Mouse (Mus musculus) kidney, adult 9 months (tissue): ENCODE data around the gene Serinc3.

Source experiments
- DNase-seq: peaks from one replicate; pipeline ENCODE4 v3.0.0; 2022

Gene Serinc3

DNA sequence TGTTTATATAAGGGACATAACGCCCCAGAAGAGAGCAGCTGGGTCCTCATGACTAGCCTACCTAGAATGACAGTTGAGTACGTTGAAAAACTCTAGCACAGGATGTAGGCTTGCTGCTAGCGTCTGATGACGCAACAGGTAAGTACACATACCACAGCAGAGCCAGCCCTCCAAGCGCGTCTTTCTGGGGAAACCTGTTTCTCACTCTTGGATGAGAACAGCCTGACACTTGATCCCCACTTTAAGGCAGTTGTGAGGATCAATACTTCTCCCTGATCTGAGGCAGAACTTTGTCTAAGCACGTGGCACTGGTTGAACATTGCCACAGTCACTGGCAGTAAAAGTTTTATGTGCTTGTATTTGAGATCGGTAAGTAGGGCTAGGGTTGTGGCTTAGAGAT lies 24.5 kb downstream of the Serinc3 start:
- DNase-seq, result no peak

DNA sequence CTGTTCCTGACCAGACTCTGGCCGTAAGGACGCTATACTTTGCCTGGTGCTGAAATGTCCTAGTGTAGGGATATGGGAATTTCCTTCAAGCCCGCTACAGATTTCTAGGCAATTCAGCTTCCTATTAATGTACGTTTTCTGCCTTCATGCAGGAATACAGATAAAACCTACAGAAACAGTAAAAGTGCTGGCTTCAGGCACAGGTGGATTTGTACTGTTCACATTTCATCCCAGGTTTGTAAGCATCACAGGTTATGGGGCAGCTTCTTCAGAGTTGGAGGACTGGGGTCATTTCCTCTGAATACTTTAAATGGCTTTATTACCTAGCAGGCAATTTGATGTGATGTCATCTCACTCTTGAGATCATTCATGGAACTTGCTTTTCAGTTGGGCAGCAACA lies 27.1 kb downstream of the Serinc3 start:
- no peak for DNase-seq

- no peak for DNase-seq
Observed at GRCm38 (mm10) chr2:163617232-163617863, 27.6 kb downstream of the Serinc3 start.

- DNase-seq, result no peak
Observed at GRCm38 (mm10) chr2:163616652-163617227, 28.2 kb downstream of the Serinc3 start.

DNA sequence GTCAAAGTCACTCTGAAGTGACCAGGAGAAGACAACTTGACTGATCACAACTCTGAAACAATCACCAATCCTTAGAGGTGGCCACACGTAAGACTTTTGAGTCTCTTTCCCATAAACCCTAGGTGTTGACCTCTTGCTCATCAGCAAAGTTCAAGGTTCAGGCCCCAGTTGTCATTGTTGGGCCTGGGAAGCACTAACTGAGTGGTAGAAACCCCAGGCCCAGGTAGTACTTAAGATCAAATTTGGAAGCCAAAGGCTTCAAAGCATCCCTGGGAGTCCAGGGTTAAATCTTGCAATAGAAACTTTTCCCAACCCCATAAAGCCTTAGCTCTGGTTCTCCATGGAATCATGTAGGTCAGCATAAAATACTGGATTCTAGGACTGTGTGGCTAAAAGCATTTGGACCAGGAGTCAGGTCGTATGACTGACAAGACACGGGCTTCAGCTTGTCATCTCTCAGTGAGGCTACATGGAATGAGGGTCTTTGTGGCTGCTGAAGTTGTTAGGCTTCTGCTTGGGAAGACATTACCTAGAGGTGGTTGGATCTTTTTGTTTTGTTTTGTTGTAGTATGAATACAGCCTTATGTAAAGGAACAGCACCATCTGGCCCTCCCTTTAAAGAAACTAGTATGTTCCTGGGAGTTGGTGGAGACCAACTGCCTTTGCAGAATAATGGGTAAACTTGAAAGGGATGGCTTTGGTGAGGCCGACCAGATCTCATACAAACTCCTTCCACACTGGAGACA lies 28.9 kb downstream of the Serinc3 start:
- no peak for DNase-seq

- DNase-seq, result no peak
Observed at GRCm38 (mm10) chr2:163615401-163615800, 29.5 kb downstream of the Serinc3 start.

GRCm38 (mm10) chr2:163613990-163614389 lies 30.9 kb downstream of the Serinc3 start:
- no peak for DNase-seq

GRCm38 (mm10) chr2:163613206-163613605 lies 31.7 kb downstream of the Serinc3 start:
- DNase-seq, result no peak

DNA sequence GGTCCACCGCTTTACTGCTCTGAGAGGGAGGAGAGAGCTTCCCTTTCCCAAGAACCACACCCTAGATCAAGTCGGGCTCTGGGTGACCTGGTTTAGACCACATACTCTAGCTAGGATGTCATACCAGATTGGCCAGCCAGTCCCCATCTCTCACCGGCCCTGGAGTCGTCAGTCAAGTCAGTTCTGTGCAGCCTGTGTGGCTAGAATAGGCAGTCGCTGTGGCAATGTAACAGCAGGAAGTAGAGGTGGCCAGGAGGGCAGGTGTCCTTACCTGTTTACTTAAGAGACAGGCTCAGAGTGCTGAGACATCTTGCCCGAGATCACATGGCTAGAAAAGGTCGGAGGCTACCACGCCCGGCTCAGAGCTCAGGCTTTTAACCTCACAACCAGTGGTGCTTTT lies 33.8 kb downstream of the Serinc3 start:
- DNase-seq, result no peak

- DNase-seq, result no peak
Observed at GRCm38 (mm10) chr2:163609281-163609975, 35.5 kb downstream of the Serinc3 start.

DNA sequence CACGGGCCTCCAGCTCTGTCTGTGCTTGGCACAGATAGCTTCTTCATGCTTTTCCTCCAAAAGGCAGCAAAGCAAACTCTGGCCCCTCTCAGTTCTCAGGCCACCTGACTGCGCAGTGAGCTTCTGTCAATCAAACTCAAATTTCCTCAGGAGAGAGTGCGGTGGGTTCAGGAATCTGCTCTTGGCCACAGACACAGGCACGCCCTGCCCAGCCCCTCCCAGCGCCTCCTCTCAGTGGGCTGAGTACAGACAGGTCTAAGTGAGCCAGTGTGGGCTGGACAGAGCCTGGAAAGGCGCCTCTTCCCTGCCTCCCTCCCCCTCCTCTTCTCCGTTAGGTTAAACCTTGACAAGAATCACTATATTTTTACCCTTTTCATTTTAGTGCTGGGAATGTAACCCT lies 36.9 kb downstream of the Serinc3 start:
- no peak for DNase-seq

GRCm38 (mm10) chr2:163606161-163606560 lies 38.8 kb downstream of the Serinc3 start:
- no peak for DNase-seq

- DNase-seq, result peak; percentile 88
Observed at GRCm38 (mm10) chr2:163602101-163602971, 42.6 kb downstream of the Serinc3 start, which contains the start of gene Ttpal. Gene Ttpal, plus strand, starts transcription at chr2:163602314.

- DNase-seq, result no peak
Observed at GRCm38 (mm10) chr2:163601712-163602100, 43.2 kb downstream of the Serinc3 start.

DNA sequence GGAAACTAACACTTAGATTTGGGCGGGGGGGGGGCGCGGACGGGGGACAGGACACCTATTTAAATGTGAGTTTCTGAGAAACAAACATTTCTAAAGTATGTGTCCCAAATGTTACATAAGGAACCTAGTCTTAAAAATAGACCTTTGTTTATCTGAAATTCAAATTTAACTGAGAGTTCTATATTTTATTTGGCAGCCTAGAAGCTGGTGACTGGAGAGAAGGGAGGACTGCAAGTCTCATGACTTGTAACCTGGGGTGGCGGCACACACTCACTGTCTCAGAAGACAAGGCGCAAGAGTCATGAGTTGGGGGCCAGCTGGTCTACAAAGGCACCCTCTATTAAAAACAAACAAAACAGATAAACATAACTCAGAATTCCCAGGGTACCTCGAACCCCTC lies 43.9 kb downstream of the Serinc3 start:
- DNase-seq, result no peak

- DNase-seq, result peak; percentile 79
Observed at GRCm38 (mm10) chr2:163599226-163599625, 45.7 kb downstream of the Serinc3 start.

DNA sequence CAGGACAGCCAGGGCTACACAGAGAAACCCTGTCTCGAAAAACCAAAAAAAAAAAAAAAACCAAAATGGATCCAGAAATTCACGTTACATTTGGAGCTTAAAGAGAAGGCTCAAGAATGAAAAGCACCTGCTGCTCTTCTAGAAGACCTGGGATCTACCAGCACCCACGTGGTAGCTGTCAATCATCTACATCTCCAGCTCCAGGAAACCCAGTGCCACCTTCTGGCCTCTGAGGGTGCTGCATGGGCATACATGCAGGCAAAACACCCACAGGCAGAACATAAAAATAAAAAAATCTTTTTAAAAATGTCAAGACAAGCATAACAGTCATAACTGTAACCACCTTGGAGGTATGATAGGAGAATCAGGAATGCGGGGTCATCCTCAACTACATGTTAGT lies 47.3 kb downstream of the Serinc3 start:
- DNase-seq, result peak; percentile 91

DNA sequence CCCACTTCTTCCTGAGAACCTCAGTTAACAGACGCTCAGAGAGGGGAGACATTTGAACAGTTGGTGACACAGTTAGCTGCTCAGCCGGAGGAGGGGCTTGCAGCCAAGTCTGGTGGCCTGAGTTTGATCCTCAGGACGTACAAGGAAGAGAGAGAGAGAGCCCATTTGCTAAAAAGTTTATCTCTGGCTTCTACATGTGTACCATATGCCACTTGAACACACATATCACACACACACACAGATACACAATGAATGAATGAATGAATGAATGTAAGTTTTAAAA lies 48.1 kb downstream of the Serinc3 start:
- DNase-seq, result no peak

DNA sequence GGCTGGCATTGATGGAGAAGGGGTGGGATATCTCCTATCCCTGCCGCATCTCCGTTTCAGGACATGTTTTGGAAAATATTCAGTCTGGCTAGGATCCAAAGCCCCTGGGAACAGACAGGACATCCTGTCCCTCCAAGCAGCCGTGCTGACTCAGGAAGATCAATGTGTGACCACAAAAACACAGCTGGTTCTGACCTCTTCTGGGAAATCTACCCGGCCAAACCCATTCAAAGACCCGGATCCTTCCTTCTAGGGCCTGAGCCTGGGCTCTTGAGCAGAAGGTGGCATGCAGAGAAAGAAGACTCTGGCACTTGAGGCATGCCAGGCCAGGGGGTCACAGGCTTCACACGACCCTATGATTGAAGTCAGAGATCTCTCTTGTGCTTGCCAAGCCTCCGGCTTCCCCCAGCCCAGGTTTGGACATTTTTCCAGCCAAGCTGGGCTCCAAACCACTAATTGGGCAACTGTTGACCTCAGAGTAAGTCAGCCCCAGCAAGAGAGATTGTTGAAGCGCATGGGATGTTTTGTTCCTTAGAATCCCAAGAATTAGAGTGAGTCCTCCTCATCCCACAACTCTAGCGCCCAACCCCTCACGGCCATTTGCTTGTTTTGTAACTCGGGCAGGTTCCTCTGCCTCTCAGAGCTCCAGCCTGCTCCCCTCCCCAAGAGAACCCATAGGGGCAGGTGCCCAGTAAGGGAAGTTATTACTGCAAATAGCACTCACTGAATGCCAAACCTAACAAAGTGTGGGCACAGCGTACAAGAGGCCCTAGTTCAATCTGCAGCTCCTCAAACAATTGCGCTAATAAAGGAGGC lies 48.7 kb downstream of the Serinc3 start:
- peak; percentile 88 for DNase-seq

DNA sequence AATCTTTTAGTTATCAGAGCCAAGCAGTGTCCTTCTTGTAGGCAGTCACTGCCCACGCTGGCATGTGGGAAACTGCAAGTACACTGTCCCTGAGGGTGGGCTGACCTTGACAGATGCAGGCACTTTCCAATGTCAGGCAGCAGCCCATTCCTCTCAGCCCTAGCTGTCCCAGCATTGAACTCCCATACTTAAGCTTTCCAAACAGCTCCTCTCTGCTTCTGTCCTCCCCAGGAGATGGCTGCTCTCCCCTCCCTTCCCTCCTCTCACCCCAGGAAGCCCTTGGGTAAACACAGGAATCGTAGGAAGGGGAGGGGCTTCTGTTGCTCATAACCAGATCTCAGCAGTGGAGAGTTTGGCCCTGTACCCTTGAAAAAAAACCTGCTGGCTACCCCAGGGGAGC lies 49.8 kb downstream of the Serinc3 start:
- peak; percentile 56 for DNase-seq

DNA sequence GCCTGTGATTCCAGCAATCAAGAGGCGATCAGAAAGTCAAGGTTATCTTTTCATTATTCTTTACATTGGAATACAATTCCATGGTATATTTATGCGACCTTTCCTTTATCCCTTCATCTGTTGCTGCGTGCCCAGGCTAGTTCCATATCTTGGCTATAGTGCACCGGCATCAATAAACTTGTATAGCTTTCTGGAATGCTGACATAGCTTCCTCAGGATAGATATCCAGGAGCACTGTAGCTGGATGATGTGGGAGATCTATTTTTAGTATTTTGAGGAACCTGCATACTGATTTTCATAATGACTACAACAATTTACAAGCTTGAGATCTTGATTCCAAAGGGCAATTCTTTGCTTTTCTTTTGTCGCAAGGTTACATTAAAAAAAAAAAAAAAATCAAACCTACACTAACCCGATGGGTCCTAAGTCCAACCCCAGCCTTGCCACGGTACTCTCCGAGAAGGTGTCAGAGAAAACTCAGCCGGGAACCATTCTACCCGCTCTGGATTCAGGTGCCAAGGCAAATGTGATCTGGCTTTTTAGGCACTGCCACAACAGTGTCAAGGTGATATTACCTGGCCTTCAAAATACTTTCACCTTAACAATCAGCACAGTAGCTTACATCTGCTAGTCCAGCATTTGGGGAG lies 51.2 kb downstream of the Serinc3 start:
- peak; percentile 61 for DNase-seq
